Mouse (Mus musculus) forebrain, embryonic 15.5 days (tissue): Measurements from ENCODE around the gene Abcg8. TPM values are rescaled to one million over a fixed set of nuclear protein-coding genes. Genes with fewer than 3 reads are reported as not detected.

ENCODE experiments used
- ATAC-seq: fragments of 200-750 bp; cut with Nextera tagmentation; replicated peaks from 2 replicates; pipeline ENCODE4 v1.8.0; 2017; ENCODE audit warnings: mild to moderate bottlenecking, moderate TSS enrichment, moderate library complexity
- H3K27ac ChIP-seq: fragments of 300-500 bp; sonication (generic); replicated peaks from 2 replicates; pipeline ENCODE4 v1.5.1; 2015; ENCODE audit warnings: mild to moderate bottlenecking, inconsistent platforms
- H3K27me3 ChIP-seq: fragments of 300-500 bp; sonication (generic); 2 replicates; pipeline ENCODE4 v1.6.1; 2015; ENCODE audit warnings: inconsistent platforms
- H3K36me3 ChIP-seq: fragments of 300-500 bp; sonication (generic); 2 replicates; pipeline ENCODE4 v1.6.1; 2015; ENCODE audit warnings: mild to moderate bottlenecking, inconsistent platforms
- H3K4me1 ChIP-seq: fragments of 300-500 bp; sonication (generic); 2 replicates; pipeline ENCODE4 v1.6.1; 2015; ENCODE audit warnings: inconsistent platforms
- H3K4me2 ChIP-seq: fragments of 300-500 bp; sonication (generic); replicated peaks from 2 replicates; pipeline ENCODE4 v1.6.1; 2015; ENCODE audit warnings: mild to moderate bottlenecking, inconsistent platforms
- H3K4me3 ChIP-seq: fragments of 300-500 bp; sonication (generic); 2 replicates; pipeline ENCODE4 v1.5.1; 2015; ENCODE audit warnings: mild to moderate bottlenecking, inconsistent platforms
- H3K9ac ChIP-seq: fragments of 300-500 bp; sonication (generic); replicated peaks from 2 replicates; pipeline ENCODE4 v1.6.1; 2015; ENCODE audit warnings: mild to moderate bottlenecking, inconsistent platforms
- H3K9me3 ChIP-seq: fragments of 300-500 bp; sonication (generic); 2 replicates; pipeline ENCODE4 v1.6.1; 2016; ENCODE audit warnings: inconsistent platforms
- WGBS: fragments of 180-500 bp; shearing (Covaris S2); methylation state at CpG from one replicate; pipeline ENCODE4 v1.1.7; 2015; ENCODE audit warnings: mixed read lengths; 5-methylcytosine and 5-hydroxymethylcytosine counted together
- polyA plus RNA-seq: library from polyadenylated mRNA; unstranded; fragments of >200 nt; fragmentation: Nextera tagmentation; extraction: Ambion mirVana; gene quantifications from 2 replicates; pipeline ENCODE4 v1.2.1, GENCODE M21; 2015

Gene Abcg8
- polyA plus RNA-seq, 1 experiment from 2014 or later = 0.20 TPM

- no peak overlapping the region for H3K4me2 ChIP-seq
- peaks cover 57% of the 10 kb centered on the region for H3K4me1 ChIP-seq
- no peak overlapping the region for H3K4me3 ChIP-seq
- no peaks in the 10 kb centered on the region for H3K36me3 ChIP-seq
- ATAC-seq = no peak
- no peak overlapping the region for H3K9ac ChIP-seq
- H3K9me3 ChIP-seq = no peaks in the 10 kb centered on the region
- H3K27me3 ChIP-seq = no peaks in the 10 kb centered on the region
- 17% methylated on average over 6 of the region's 6 CpGs for WGBS
- no peak overlapping the region for H3K27ac ChIP-seq
These were observed 71.1 kb downstream of the Abcg8 start for GRCm38 (mm10) chr17:84747212-84747611.

- Histone ChIP-seq H3K9me3 (no peaks in the 10 kb centered on the region), H3K27ac (no peak overlapping the region), H3K9ac (no peak overlapping the region), H3K36me3 (no peaks in the 10 kb centered on the region), H3K4me3 (no peak overlapping the region), H3K27me3 (no peaks in the 10 kb centered on the region), H3K4me1 (peaks cover 56% of the 10 kb centered on the region), H3K4me2 (no peak overlapping the region)
- WGBS = 83% methylated on average over 9 of the region's 9 CpGs
- no peak for ATAC-seq
These were observed 72.1 kb downstream of the Abcg8 start for GRCm38 (mm10) chr17:84748152-84748682.

GRCm38 (mm10) chr17:84749297-84749696 lies 73.2 kb downstream of the Abcg8 start:
- peaks cover 54% of the 10 kb centered on the region for H3K4me1 ChIP-seq
- H3K27me3 ChIP-seq = no peaks in the 10 kb centered on the region
- H3K9ac ChIP-seq = no peak overlapping the region
- H3K36me3 ChIP-seq = no peaks in the 10 kb centered on the region
- no peak overlapping the region for H3K4me2 ChIP-seq
- ATAC-seq = peak; percentile 85
- 12% methylated on average over 8 of the region's 8 CpGs for WGBS
- H3K27ac ChIP-seq = peak overlapping the region; percentile 25
- no peak overlapping the region for H3K4me3 ChIP-seq
- H3K9me3 ChIP-seq = no peaks in the 10 kb centered on the region

Other genes with a start within 250 kb of the Abcg8 start
- 6.0 and 6.3 TPM in 2 replicates for gene Thada, start 210.1 kb upstream of the Abcg8 start, polyA plus RNA-seq
- gene Plekhh2, start 164.4 kb upstream of the Abcg8 start, polyA plus RNA-seq = 0.88 and 1.2 TPM in 2 replicates
- gene Dync2li1, start 49.8 kb upstream of the Abcg8 start, polyA plus RNA-seq = 33.4 and 36.1 TPM in 2 replicates
- 2.0 and 3.1 TPM in 2 replicates for gene Abcg5, start 6.7 kb downstream of the Abcg8 start, polyA plus RNA-seq
- gene Lrpprc, start 114.5 kb downstream of the Abcg8 start, polyA plus RNA-seq = 44.2 and 44.4 TPM in 2 replicates